Mouse (Mus musculus) forebrain, embryonic 15.5 days (tissue): ENCODE data around the gene Ddx31. TPM values are rescaled to one million over a fixed set of nuclear protein-coding genes. Genes with fewer than 3 reads are reported as not detected.

Source experiments
- ATAC-seq: fragments of 200-750 bp; cut with Nextera tagmentation; replicated peaks from 2 replicates; pipeline ENCODE4 v1.8.0; 2017; ENCODE audit warnings: mild to moderate bottlenecking, moderate TSS enrichment, moderate library complexity
- H3K27ac ChIP-seq: fragments of 300-500 bp; sonication (generic); replicated peaks from 2 replicates; pipeline ENCODE4 v1.5.1; 2015; ENCODE audit warnings: mild to moderate bottlenecking, inconsistent platforms
- H3K27me3 ChIP-seq: fragments of 300-500 bp; sonication (generic); 2 replicates; pipeline ENCODE4 v1.6.1; 2015; ENCODE audit warnings: inconsistent platforms
- H3K36me3 ChIP-seq: fragments of 300-500 bp; sonication (generic); 2 replicates; pipeline ENCODE4 v1.6.1; 2015; ENCODE audit warnings: mild to moderate bottlenecking, inconsistent platforms
- H3K4me1 ChIP-seq: fragments of 300-500 bp; sonication (generic); 2 replicates; pipeline ENCODE4 v1.6.1; 2015; ENCODE audit warnings: inconsistent platforms
- H3K4me2 ChIP-seq: fragments of 300-500 bp; sonication (generic); replicated peaks from 2 replicates; pipeline ENCODE4 v1.6.1; 2015; ENCODE audit warnings: mild to moderate bottlenecking, inconsistent platforms
- H3K4me3 ChIP-seq: fragments of 300-500 bp; sonication (generic); 2 replicates; pipeline ENCODE4 v1.5.1; 2015; ENCODE audit warnings: mild to moderate bottlenecking, inconsistent platforms
- H3K9ac ChIP-seq: fragments of 300-500 bp; sonication (generic); replicated peaks from 2 replicates; pipeline ENCODE4 v1.6.1; 2015; ENCODE audit warnings: mild to moderate bottlenecking, inconsistent platforms
- H3K9me3 ChIP-seq: fragments of 300-500 bp; sonication (generic); 2 replicates; pipeline ENCODE4 v1.6.1; 2016; ENCODE audit warnings: inconsistent platforms
- WGBS: fragments of 180-500 bp; shearing (Covaris S2); methylation state at CpG from one replicate; pipeline ENCODE4 v1.1.7; 2015; ENCODE audit warnings: mixed read lengths; 5-methylcytosine and 5-hydroxymethylcytosine counted together
- polyA plus RNA-seq: library from polyadenylated mRNA; unstranded; fragments of >200 nt; fragmentation: Nextera tagmentation; extraction: Ambion mirVana; gene quantifications from 2 replicates; pipeline ENCODE4 v1.2.1, GENCODE M21; 2015

Gene Ddx31
- polyA plus RNA-seq, 1 experiment from 2014 or later: 17.2 TPM

- no peak for ATAC-seq
- H3K27ac ChIP-seq: no peak overlapping the region
- WGBS: 53% methylated on average over 4 of the region's 4 CpGs
These were observed 10.9 kb upstream of the Ddx31 start for GRCm38 (mm10) chr2:28829265-28829664.

GRCm38 (mm10) chr2:28836181-28836940, 3.8 kb upstream of the Ddx31 start:
- WGBS: 83% methylated on average over 3 of the region's 3 CpGs
- ATAC-seq: no peak

More at GRCm38 (mm10) chr2:28829265-28829664, 10.9 kb upstream of the Ddx31 start:
- Histone ChIP-seq H3K9me3 (no peaks in the 10 kb centered on the region), H3K27me3 (no peaks in the 10 kb centered on the region), H3K4me2 (no peak overlapping the region), H3K4me1 (no peaks in the 10 kb centered on the region), H3K9ac (no peak overlapping the region), H3K36me3 (peaks cover 80% of the 10 kb centered on the region), H3K4me3 (no peak overlapping the region)

GRCm38 (mm10) chr2:28839501-28840221, 545 bp upstream of the Ddx31 start:
- WGBS: under 1% methylated on average over 53 of the region's 53 CpGs
- Histone ChIP-seq H3K9ac (peak overlapping the region; percentile 84), H3K4me2 (peak overlapping the region; percentile 87), H3K36me3 (peaks cover 8% of the 10 kb centered on the region), H3K9me3 (no peaks in the 10 kb centered on the region), H3K4me1 (peaks cover 48% of the 10 kb centered on the region), H3K27ac (peak overlapping the region; percentile 81), H3K27me3 (no peaks in the 10 kb centered on the region), H3K4me3 (peak overlapping the region; percentile 91)
- peak; percentile 54; the same call in 1 of the 2 replicates for ATAC-seq

More at GRCm38 (mm10) chr2:28836181-28836940, 3.8 kb upstream of the Ddx31 start:
- Histone ChIP-seq H3K4me1 (peaks cover 33% of the 10 kb centered on the region), H3K36me3 (peaks cover 36% of the 10 kb centered on the region), H3K27me3 (no peaks in the 10 kb centered on the region), H3K9ac (no peak overlapping the region), H3K9me3 (no peaks in the 10 kb centered on the region), H3K4me2 (no peak overlapping the region), H3K4me3 (no peak overlapping the region), H3K27ac (no peak overlapping the region)

GRCm38 (mm10) chr2:28842042-28842441, 1.8 kb downstream of the Ddx31 start:
- Histone ChIP-seq H3K4me2 (peak overlapping the region; percentile 83; the same call in 1 of the 2 replicates), H3K9ac (no peak overlapping the region), H3K4me3 (peak overlapping the region; percentile 91), H3K4me1 (peaks cover 42% of the 10 kb centered on the region), H3K27ac (no peak overlapping the region), H3K36me3 (peaks cover 21% of the 10 kb centered on the region), H3K9me3 (no peaks in the 10 kb centered on the region), H3K27me3 (no peaks in the 10 kb centered on the region)
- 75% methylated on average over 3 of the region's 3 CpGs for WGBS
- no peak for ATAC-seq

- Histone ChIP-seq H3K4me2 (no peak overlapping the region), H3K36me3 (peaks cover 43% of the 10 kb centered on the region), H3K27me3 (no peaks in the 10 kb centered on the region), H3K4me1 (no peaks in the 10 kb centered on the region), H3K9ac (no peak overlapping the region), H3K27ac (no peak overlapping the region), H3K4me3 (no peak overlapping the region), H3K9me3 (no peaks in the 10 kb centered on the region)
- WGBS: 94% methylated on average over 2 of the region's 2 CpGs
- no peak for ATAC-seq
These were observed 8.7 kb downstream of the Ddx31 start for GRCm38 (mm10) chr2:28848879-28849278.

GRCm38 (mm10) chr2:28852594-28852993, 12.4 kb downstream of the Ddx31 start:
- WGBS: 92% methylated on average over 3 of the region's 3 CpGs
- Histone ChIP-seq H3K9me3 (no peaks in the 10 kb centered on the region), H3K4me2 (no peak overlapping the region), H3K9ac (no peak overlapping the region), H3K27me3 (no peaks in the 10 kb centered on the region), H3K4me3 (no peak overlapping the region), H3K27ac (no peak overlapping the region), H3K36me3 (peaks cover 35% of the 10 kb centered on the region), H3K4me1 (no peaks in the 10 kb centered on the region)
- ATAC-seq: no peak

- no peak overlapping the region for H3K4me2 ChIP-seq
- H3K36me3 ChIP-seq: peaks cover 42% of the 10 kb centered on the region
- ATAC-seq: no peak
- H3K4me3 ChIP-seq: no peak overlapping the region
- no peak overlapping the region for H3K27ac ChIP-seq
- no peak overlapping the region for H3K9ac ChIP-seq
- 99% methylated on average over 2 of the region's 2 CpGs for WGBS
- H3K27me3 ChIP-seq: no peaks in the 10 kb centered on the region
- H3K9me3 ChIP-seq: no peaks in the 10 kb centered on the region
- H3K4me1 ChIP-seq: no peaks in the 10 kb centered on the region; the same call in 1 of the 2 replicates
These were observed 15.6 kb downstream of the Ddx31 start for GRCm38 (mm10) chr2:28855773-28856172.

- WGBS: 98% methylated on average over 4 of the region's 4 CpGs
- H3K4me2 ChIP-seq: no peak overlapping the region
- H3K27ac ChIP-seq: no peak overlapping the region
- no peak overlapping the region for H3K4me3 ChIP-seq
- H3K27me3 ChIP-seq: no peaks in the 10 kb centered on the region
- no peak for ATAC-seq
- H3K9ac ChIP-seq: no peak overlapping the region
- H3K4me1 ChIP-seq: no peaks in the 10 kb centered on the region; the same call in 1 of the 2 replicates
- no peaks in the 10 kb centered on the region for H3K9me3 ChIP-seq
- H3K36me3 ChIP-seq: peaks cover 66% of the 10 kb centered on the region
These were observed 19.1 kb downstream of the Ddx31 start for GRCm38 (mm10) chr2:28859303-28859702.

GRCm38 (mm10) chr2:28860678-28861423, 20.6 kb downstream of the Ddx31 start:
- Histone ChIP-seq H3K27me3 (no peaks in the 10 kb centered on the region), H3K9ac (no peak overlapping the region), H3K4me2 (no peak overlapping the region), H3K4me1 (no peaks in the 10 kb centered on the region; the same call in 1 of the 2 replicates), H3K36me3 (peaks cover 62% of the 10 kb centered on the region), H3K27ac (no peak overlapping the region), H3K4me3 (no peak overlapping the region), H3K9me3 (no peaks in the 10 kb centered on the region)
- 0 out of 2 replicates have a peak, but pooled peaks have one; percentile 19 for ATAC-seq
- 60% methylated on average over 8 of the region's 8 CpGs for WGBS

- Histone ChIP-seq H3K9me3 (no peaks in the 10 kb centered on the region), H3K4me3 (no peak overlapping the region), H3K27ac (no peak overlapping the region), H3K27me3 (no peaks in the 10 kb centered on the region), H3K9ac (no peak overlapping the region), H3K36me3 (peaks cover 48% of the 10 kb centered on the region), H3K4me2 (no peak overlapping the region), H3K4me1 (peaks cover 14% of the 10 kb centered on the region)
- ATAC-seq: no peak
These were observed 23.7 kb downstream of the Ddx31 start for GRCm38 (mm10) chr2:28863857-28864256.

- Histone ChIP-seq H3K36me3 (peaks cover 23% of the 10 kb centered on the region), H3K27me3 (no peaks in the 10 kb centered on the region), H3K4me1 (peaks cover 14% of the 10 kb centered on the region), H3K4me2 (no peak overlapping the region), H3K9me3 (no peaks in the 10 kb centered on the region), H3K9ac (no peak overlapping the region), H3K4me3 (no peak overlapping the region), H3K27ac (peak overlapping the region; percentile 57)
- peak; percentile 81 for ATAC-seq
- WGBS: 49% methylated on average over 7 of the region's 7 CpGs
These were observed 27.3 kb downstream of the Ddx31 start for GRCm38 (mm10) chr2:28867495-28867894.

- Histone ChIP-seq H3K9ac (no peak overlapping the region), H3K4me3 (no peak overlapping the region), H3K27me3 (no peaks in the 10 kb centered on the region), H3K4me2 (no peak overlapping the region), H3K36me3 (peaks cover 25% of the 10 kb centered on the region), H3K4me1 (no peaks in the 10 kb centered on the region), H3K27ac (no peak overlapping the region), H3K9me3 (no peaks in the 10 kb centered on the region)
- ATAC-seq: no peak
- WGBS: 70% methylated on average over 11 of the region's 11 CpGs
These were observed 35.3 kb downstream of the Ddx31 start for GRCm38 (mm10) chr2:28875554-28875953.
